Mouse (Mus musculus): ENCODE data around the gene Prkar1b. TPM values are rescaled to one million over a fixed set of nuclear protein-coding genes. Genes with fewer than 3 reads are reported as not detected.

Gene Prkar1b
- polyA plus RNA-seq, 1 experiment = 9.4 TPM

DNA sequence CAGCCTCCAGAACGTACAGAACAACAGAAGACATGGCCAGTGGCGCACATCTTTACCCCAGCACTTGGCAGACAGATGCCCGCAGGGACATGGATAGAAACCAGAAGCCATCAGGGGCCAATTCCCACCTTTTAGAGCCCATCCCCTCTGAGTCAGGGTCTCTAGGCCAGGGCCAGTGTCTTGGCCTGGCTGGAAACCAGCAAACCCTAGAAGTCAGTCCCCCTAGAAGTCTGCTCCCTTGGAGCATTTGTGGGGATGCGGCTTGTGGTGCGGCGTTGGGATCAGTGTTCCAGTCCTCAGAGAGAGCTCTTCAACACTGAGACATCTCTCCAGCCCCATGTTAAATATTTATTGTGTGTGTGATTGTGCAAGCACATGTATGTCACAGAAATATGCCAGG, 12.6 kb downstream of the Prkar1b start:
- WGBS = 94% methylated on average over 6 of the region's 6 CpGs
- TF ChIP-seq CTCF (IDR thresholded peaks at IDR 0.05; ENCODE audit: extremely low read depth, insufficient read depth, insufficient read length, insufficient replicate concordance) (no peak), POLR2A (IDR thresholded peaks at IDR 0.05; ENCODE audit: low read depth, low read length) (no peak)
- Histone ChIP-seq H3K27me3 (ENCODE audit: control insufficient read depth, insufficient read depth, low read length) (no peaks in the 10 kb centered on the region), H3K27ac (ENCODE audit: insufficient read depth, low read length) (no peak overlapping the region), H3K4me3 (ENCODE audit: extremely low read depth, insufficient read depth, insufficient read length) (no peak overlapping the region), H3K36me3 (ENCODE audit: control insufficient read depth, insufficient read depth, low read length) (no peaks in the 10 kb centered on the region), H3K4me1 (ENCODE audit: control insufficient read depth, insufficient read depth, insufficient read length) (no peaks in the 10 kb centered on the region)
- no peak for DNase-seq (ENCODE audit: low read depth in 1 of 2, low spot score in 2 of 2)

DNA sequence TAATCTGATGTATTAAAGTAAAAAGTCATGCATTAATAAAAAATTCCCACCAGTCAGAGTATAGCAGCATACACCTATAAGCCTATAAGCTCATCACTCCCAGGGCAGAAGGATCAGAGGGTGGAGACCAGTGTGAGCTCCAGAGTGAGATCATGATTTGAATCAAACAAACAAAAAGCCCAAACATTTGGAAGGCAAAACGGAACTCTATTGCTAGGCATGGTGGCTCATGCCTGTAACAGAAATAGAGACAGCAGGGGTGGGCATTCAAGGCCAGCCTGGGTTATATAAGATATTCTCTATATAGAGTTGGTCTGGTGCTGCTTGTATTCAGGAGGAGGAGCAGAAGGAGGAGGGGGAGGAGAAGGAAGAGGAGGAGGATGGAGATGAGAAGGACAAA, 13.5 kb downstream of the Prkar1b start:
- no peaks in the 10 kb centered on the region for H3K27me3 ChIP-seq (ENCODE audit: control insufficient read depth, insufficient read depth, low read length)
- no peak overlapping the region for H3K27ac ChIP-seq (ENCODE audit: insufficient read depth, low read length)
- H3K4me3 ChIP-seq (ENCODE audit: extremely low read depth, insufficient read depth, insufficient read length) = no peak overlapping the region
- no peaks in the 10 kb centered on the region for H3K36me3 ChIP-seq (ENCODE audit: control insufficient read depth, insufficient read depth, low read length)
- no peak for DNase-seq (ENCODE audit: low read depth in 1 of 2, low spot score in 2 of 2)
- TF ChIP-seq POLR2A (IDR thresholded peaks at IDR 0.05; ENCODE audit: low read depth, low read length) (no peak), CTCF (IDR thresholded peaks at IDR 0.05; ENCODE audit: extremely low read depth, insufficient read depth, insufficient read length, insufficient replicate concordance) (no peak)
- 76% methylated on average over 1 of the region's 1 CpGs for WGBS
- H3K4me1 ChIP-seq (ENCODE audit: control insufficient read depth, insufficient read depth, insufficient read length) = no peaks in the 10 kb centered on the region

DNA sequence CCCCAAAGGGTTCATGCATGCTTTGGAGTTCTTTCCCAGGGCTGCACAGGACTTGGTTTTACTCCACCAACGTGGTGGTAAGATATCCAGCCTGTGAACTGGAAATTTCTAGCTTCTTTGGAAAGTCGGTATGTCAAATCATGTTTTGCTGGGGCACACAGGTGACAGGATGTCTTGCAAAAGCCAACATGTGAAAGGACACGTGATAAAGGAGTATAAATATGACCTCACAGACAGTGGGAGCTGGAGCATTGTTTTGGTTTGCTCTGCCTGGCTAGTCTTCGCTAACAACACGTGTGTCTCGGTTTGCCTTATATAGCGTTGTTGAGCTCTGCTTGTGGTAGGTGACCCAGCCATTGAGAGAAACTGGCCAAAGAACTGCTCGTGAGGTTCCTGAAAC, 15.3 kb downstream of the Prkar1b start:
- H3K4me1 ChIP-seq (ENCODE audit: control insufficient read depth, insufficient read depth, insufficient read length) = no peaks in the 10 kb centered on the region
- no peak for DNase-seq (ENCODE audit: low read depth in 1 of 2, low spot score in 2 of 2)
- peaks cover 4% of the 10 kb centered on the region; the same call in 1 of the 2 replicates for H3K27me3 ChIP-seq (ENCODE audit: control insufficient read depth, insufficient read depth, low read length)
- no peak for TF ChIP-seq POLR2A (IDR thresholded peaks at IDR 0.05; ENCODE audit: low read depth, low read length)
- no peak for TF ChIP-seq CTCF (IDR thresholded peaks at IDR 0.05; ENCODE audit: extremely low read depth, insufficient read depth, insufficient read length, insufficient replicate concordance)
- no peak overlapping the region for H3K4me3 ChIP-seq (ENCODE audit: extremely low read depth, insufficient read depth, insufficient read length)
- 80% methylated on average over 8 of the region's 8 CpGs for WGBS
- H3K36me3 ChIP-seq (ENCODE audit: control insufficient read depth, insufficient read depth, low read length) = no peaks in the 10 kb centered on the region
- no peak overlapping the region for H3K27ac ChIP-seq (ENCODE audit: insufficient read depth, low read length)

DNA sequence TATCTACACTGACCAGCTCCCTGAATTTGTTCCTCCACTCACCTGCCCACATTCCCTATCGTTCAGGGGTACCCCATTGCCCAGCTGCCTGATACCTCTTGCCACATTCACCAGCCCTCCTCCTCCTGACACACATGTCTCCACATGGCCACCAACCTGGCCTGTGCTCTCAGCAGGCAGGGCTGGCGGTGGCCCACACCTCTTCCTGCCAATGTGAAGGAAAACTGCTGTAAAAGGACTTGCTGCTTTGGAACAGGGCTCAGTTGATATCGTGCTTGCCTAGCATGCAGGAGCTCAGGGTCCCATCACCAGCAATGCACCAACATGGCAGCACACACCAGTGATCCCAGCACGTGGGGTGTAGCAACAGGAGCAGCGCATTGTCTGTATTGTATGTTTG, 19.4 kb downstream of the Prkar1b start:
- TF ChIP-seq POLR2A (IDR thresholded peaks at IDR 0.05; ENCODE audit: low read depth, low read length) (no peak), CTCF (IDR thresholded peaks at IDR 0.05; ENCODE audit: extremely low read depth, insufficient read depth, insufficient read length, insufficient replicate concordance) (no peak)
- Histone ChIP-seq H3K36me3 (ENCODE audit: control insufficient read depth, insufficient read depth, low read length) (no peaks in the 10 kb centered on the region), H3K4me3 (ENCODE audit: extremely low read depth, insufficient read depth, insufficient read length) (no peak overlapping the region), H3K27ac (ENCODE audit: insufficient read depth, low read length) (no peak overlapping the region), H3K4me1 (ENCODE audit: control insufficient read depth, insufficient read depth, insufficient read length) (no peaks in the 10 kb centered on the region), H3K27me3 (ENCODE audit: control insufficient read depth, insufficient read depth, low read length) (peaks cover 8% of the 10 kb centered on the region; the same call in 1 of the 2 replicates)
- DNase-seq (ENCODE audit: low read depth in 1 of 2, low spot score in 2 of 2) = no peak
- WGBS = 90% methylated on average over 5 of the region's 5 CpGs

DNA sequence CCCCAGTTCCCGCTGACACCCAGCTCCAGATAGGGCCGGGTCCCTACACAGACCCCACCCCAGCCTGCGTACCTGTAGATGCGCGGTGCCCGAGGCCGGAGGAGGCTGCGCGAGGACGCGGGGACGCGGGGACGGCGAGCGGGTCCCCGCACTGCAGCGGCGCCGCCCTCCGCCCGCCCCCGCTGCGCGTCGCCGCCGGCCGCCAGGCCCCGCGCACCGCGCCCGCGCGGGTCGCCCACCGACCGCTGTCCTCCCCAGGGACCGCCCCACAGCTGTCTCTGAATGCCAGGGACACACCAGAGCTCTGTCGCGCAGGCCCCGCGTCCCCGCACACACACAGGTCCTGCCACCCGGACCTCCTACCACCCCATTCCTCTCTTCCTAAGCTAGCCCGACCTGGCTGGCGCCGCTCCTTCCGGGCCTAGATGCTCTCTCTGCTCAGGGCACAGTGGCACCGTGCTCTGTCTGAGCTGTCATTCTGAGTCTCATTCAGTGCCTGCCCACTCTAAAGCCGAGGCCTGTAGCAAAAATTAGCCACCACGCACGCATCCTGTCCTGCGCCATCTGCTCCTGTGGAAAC, 20.1 kb downstream of the Prkar1b start:
- H3K36me3 ChIP-seq (ENCODE audit: control insufficient read depth, insufficient read depth, low read length) = no peaks in the 10 kb centered on the region
- WGBS = 8% methylated on average over 29 of the region's 55 CpGs
- peaks cover 8% of the 10 kb centered on the region; the same call in 1 of the 2 replicates for H3K27me3 ChIP-seq (ENCODE audit: control insufficient read depth, insufficient read depth, low read length)
- no peak overlapping the region for H3K27ac ChIP-seq (ENCODE audit: insufficient read depth, low read length)
- TF ChIP-seq CTCF (IDR thresholded peaks at IDR 0.05; ENCODE audit: extremely low read depth, insufficient read depth, insufficient read length, insufficient replicate concordance) (no peak), POLR2A (IDR thresholded peaks at IDR 0.05; ENCODE audit: low read depth, low read length) (no peak)
- no peak for DNase-seq (ENCODE audit: low read depth in 1 of 2, low spot score in 2 of 2)
- H3K4me1 ChIP-seq (ENCODE audit: control insufficient read depth, insufficient read depth, insufficient read length) = no peaks in the 10 kb centered on the region
- 0 out of 2 replicates have a peak overlapping the region, but pooled peaks have one; percentile 20 for H3K4me3 ChIP-seq (ENCODE audit: extremely low read depth, insufficient read depth, insufficient read length)

DNA sequence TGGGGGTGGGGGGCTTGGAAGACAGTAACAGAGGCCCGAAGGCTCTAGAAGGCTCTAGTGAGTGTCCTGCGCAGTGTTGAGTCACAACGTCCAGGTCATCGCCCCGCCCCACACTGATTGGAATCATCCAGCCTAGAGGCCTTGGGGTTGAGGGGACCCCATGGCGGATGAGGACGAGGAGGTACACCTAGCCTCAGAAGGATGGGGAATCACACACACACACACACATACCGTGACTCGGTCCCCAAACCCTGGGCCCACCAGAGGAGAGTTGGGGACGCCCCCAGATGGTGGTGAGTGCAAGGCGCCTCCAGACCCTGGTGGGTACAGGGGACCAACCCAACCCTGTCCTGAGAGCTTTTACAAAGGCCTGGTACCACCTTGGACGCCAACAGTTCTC, 20.7 kb downstream of the Prkar1b start:
- Histone ChIP-seq H3K27me3 (ENCODE audit: control insufficient read depth, insufficient read depth, low read length) (peaks cover 8% of the 10 kb centered on the region; the same call in 1 of the 2 replicates), H3K27ac (ENCODE audit: insufficient read depth, low read length) (no peak overlapping the region), H3K4me1 (ENCODE audit: control insufficient read depth, insufficient read depth, insufficient read length) (no peaks in the 10 kb centered on the region), H3K4me3 (ENCODE audit: extremely low read depth, insufficient read depth, insufficient read length) (no peak overlapping the region), H3K36me3 (ENCODE audit: control insufficient read depth, insufficient read depth, low read length) (no peaks in the 10 kb centered on the region)
- TF ChIP-seq POLR2A (IDR thresholded peaks at IDR 0.05; ENCODE audit: low read depth, low read length) = no peak
- TF ChIP-seq CTCF (IDR thresholded peaks at IDR 0.05; ENCODE audit: extremely low read depth, insufficient read depth, insufficient read length, insufficient replicate concordance) = no peak
- WGBS = 55% methylated on average over 12 of the region's 12 CpGs
- no peak for DNase-seq (ENCODE audit: low read depth in 1 of 2, low spot score in 2 of 2)

DNA sequence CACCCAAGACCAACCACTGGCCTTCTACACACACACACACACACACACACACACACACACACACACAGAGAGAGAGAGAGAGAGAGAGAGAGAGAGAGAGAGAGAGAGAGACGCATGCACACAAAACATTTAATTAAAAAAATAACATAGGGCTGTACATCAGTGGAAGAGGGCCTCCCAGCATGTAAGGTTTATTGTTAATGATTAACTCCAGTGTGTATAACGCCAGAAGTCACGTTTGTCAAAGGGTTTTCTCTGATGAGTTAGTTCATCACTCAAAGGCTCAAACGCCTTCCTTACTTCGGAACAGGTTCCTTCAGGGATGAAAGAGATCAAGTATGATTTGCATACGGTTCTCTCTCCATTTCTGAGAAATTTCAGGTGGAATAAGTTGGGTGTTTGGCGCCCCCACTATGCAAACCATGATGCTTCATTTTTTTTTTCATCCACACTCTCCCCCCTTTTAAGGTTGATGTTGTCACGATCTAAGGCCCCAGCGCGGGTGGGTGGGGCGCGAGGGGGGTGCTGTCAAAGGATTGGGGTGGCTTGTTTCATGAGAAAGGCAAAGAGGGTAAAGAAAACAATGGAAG, 21.2 kb downstream of the Prkar1b start:
- no peak for DNase-seq (ENCODE audit: low read depth in 1 of 2, low spot score in 2 of 2)
- Histone ChIP-seq H3K27me3 (ENCODE audit: control insufficient read depth, insufficient read depth, low read length) (peaks cover 8% of the 10 kb centered on the region; the same call in 1 of the 2 replicates), H3K36me3 (ENCODE audit: control insufficient read depth, insufficient read depth, low read length) (no peaks in the 10 kb centered on the region), H3K27ac (ENCODE audit: insufficient read depth, low read length) (no peak overlapping the region), H3K4me1 (ENCODE audit: control insufficient read depth, insufficient read depth, insufficient read length) (no peaks in the 10 kb centered on the region), H3K4me3 (ENCODE audit: extremely low read depth, insufficient read depth, insufficient read length) (no peak overlapping the region)
- WGBS = 78% methylated on average over 12 of the region's 12 CpGs
- TF ChIP-seq POLR2A (IDR thresholded peaks at IDR 0.05; ENCODE audit: low read depth, low read length) = no peak
- TF ChIP-seq CTCF (IDR thresholded peaks at IDR 0.05; ENCODE audit: extremely low read depth, insufficient read depth, insufficient read length, insufficient replicate concordance) = no peak

All from spleen, adult 2 months (tissue).